Mouse (Mus musculus) CH12.LX (cell line): ENCODE measurements around the gene Bcas1. TPM values are rescaled to one million over a fixed set of nuclear protein-coding genes. Genes with fewer than 3 reads are reported as not detected.

Source experiments
- DNase-seq: peaks from one replicate; pipeline ENCODE4 v3.0.0-alpha.2; 2013; ENCODE audit errors: extremely low read depth
- H3K27ac ChIP-seq: 2 replicates; pipeline ENCODE4 v1.5.1; 2012; ENCODE audit warnings: low read depth, mild to moderate bottlenecking, control low read depth, moderate library complexity; ENCODE audit not compliant: insufficient read depth
- H3K27me3 ChIP-seq: replicated peaks from 2 replicates; pipeline ENCODE3; 2012; ENCODE audit warnings: inconsistent platforms
- H3K36me3 ChIP-seq, 2 experiments: replicated peaks in 1 of 2; 2 replicates each; pipeline versions ENCODE3 to v1.6.1; 2012; ENCODE audit warnings: inconsistent platforms in 1 of 2, low read length in 1 of 2, mild to moderate bottlenecking in 1 of 2, mixed read lengths in 1 of 2, moderate library complexity in 1 of 2; ENCODE audit not compliant: control insufficient read depth in 1 of 2, insufficient read depth in 1 of 2
- H3K4me1 ChIP-seq, 2 experiments: 2 replicates each; pipeline ENCODE4 v1.6.1; 2012; ENCODE audit warnings: inconsistent platforms in 1 of 2, moderate library complexity in 1 of 2; ENCODE audit not compliant: insufficient read depth in 2 of 2, control insufficient read depth in 1 of 2
- H3K4me2 ChIP-seq: 2 replicates; pipeline ENCODE4 v1.6.1; 2012; ENCODE audit warnings: low read depth, mild to moderate bottlenecking, control low read depth; ENCODE audit not compliant: poor library complexity, insufficient read depth, severe bottlenecking
- H3K4me3 ChIP-seq, 3 experiments: fragments of 150-350 bp in 1 of 3; sonication (generic) in 1 of 3; replicated peaks in 1 of 3; 2 replicates each; pipeline versions ENCODE3 to v1.5.1; 2011 to 2012; ENCODE audit warnings: low read depth in 2 of 3, low read length in 2 of 3, mild to moderate bottlenecking in 2 of 3, moderate library complexity in 2 of 3, control low read depth in 1 of 3, improper control_type of control experiment in 1 of 3, inconsistent platforms in 1 of 3, mixed read lengths in 1 of 3; ENCODE audit not compliant: poor library complexity in 1 of 3
- H3K79me2 ChIP-seq: replicated peaks from 2 replicates; pipeline ENCODE4 v1.6.1; 2012; ENCODE audit warnings: mild to moderate bottlenecking, moderate library complexity; ENCODE audit not compliant: control insufficient read depth, poor library complexity, insufficient read depth, severe bottlenecking; ENCODE audit errors: extremely low read depth
- H3K9ac ChIP-seq: 2 replicates; pipeline ENCODE4 v1.6.1; 2012; ENCODE audit warnings: low read depth, mild to moderate bottlenecking, control low read depth, moderate library complexity; ENCODE audit not compliant: insufficient read depth
- H3K9me3 ChIP-seq: replicated peaks from 2 replicates; pipeline ENCODE3; 2012; ENCODE audit warnings: low read length, inconsistent platforms, mixed read lengths
- BHLHE40 ChIP-seq: IDR thresholded peaks from 2 replicates; pipeline ENCODE4 v1.6.1; 2011; ENCODE audit warnings: mild to moderate bottlenecking, low read depth, low read length, improper control_type of control experiment
- CHD1 ChIP-seq: IDR thresholded peaks from 2 replicates; pipeline ENCODE4 v1.6.1; 2012; ENCODE audit warnings: low read depth, low read length, improper control_type of control experiment, inconsistent platforms
- CHD2 ChIP-seq: IDR thresholded peaks from 2 replicates; pipeline ENCODE4 v1.6.1; 2011; ENCODE audit warnings: low read length, improper control_type of control experiment
- CTCF ChIP-seq, 2 experiments: IDR thresholded peaks in 1 of 2; conservative IDR thresholded peaks in 1 of 2; 2 replicates each; pipeline ENCODE4 v1.5.1; 2011 to 2012; ENCODE audit warnings: low read depth in 2 of 2, low read length in 2 of 2, improper control_type of control experiment in 1 of 2, inconsistent platforms in 1 of 2, mild to moderate bottlenecking in 1 of 2, moderate library complexity in 1 of 2
- E2F4 ChIP-seq: IDR thresholded peaks from 2 replicates; pipeline ENCODE4 v1.6.1; 2011; ENCODE audit warnings: low read depth, low read length, improper control_type of control experiment; ENCODE audit not compliant: insufficient replicate concordance
- ELF1 ChIP-seq: IDR thresholded peaks from 2 replicates; pipeline ENCODE4 v1.6.1; 2014; ENCODE audit warnings: low read depth, mild to moderate bottlenecking, inconsistent platforms, low read length, improper control_type of control experiment
- EP300 ChIP-seq: IDR thresholded peaks from 2 replicates; pipeline ENCODE4 v1.6.1; 2011; ENCODE audit warnings: low read length, improper control_type of control experiment
- ETS1 ChIP-seq: conservative IDR thresholded peaks from 2 replicates; pipeline ENCODE4 v1.6.1; 2012; ENCODE audit warnings: low read depth, mild to moderate bottlenecking, inconsistent platforms, low read length, improper control_type of control experiment, moderate library complexity
- GABPA ChIP-seq: IDR thresholded peaks from 2 replicates; pipeline ENCODE4 v1.6.1; 2012; ENCODE audit warnings: low read depth, low read length, improper control_type of control experiment, inconsistent platforms; ENCODE audit not compliant: insufficient replicate concordance
- HCFC1 ChIP-seq: IDR thresholded peaks from 2 replicates; pipeline ENCODE4 v1.6.1; 2012; ENCODE audit warnings: low read depth, mild to moderate bottlenecking, inconsistent platforms, low read length, improper control_type of control experiment
- IRF4 ChIP-seq: IDR thresholded peaks from 2 replicates; pipeline ENCODE4 v1.6.1; 2014; ENCODE audit warnings: low read depth, mild to moderate bottlenecking, inconsistent platforms, low read length, improper control_type of control experiment
- JUN ChIP-seq: IDR thresholded peaks from 2 replicates; pipeline ENCODE4 v1.6.1; 2011; ENCODE audit warnings: low read depth, mild to moderate bottlenecking, low read length, improper control_type of control experiment, moderate library complexity; ENCODE audit not compliant: insufficient read depth
- JUND ChIP-seq: conservative IDR thresholded peaks from 2 replicates; pipeline ENCODE4 v1.6.1; 2011; ENCODE audit warnings: low read depth, low read length, improper control_type of control experiment
- KAT2A ChIP-seq: IDR thresholded peaks from 2 replicates; pipeline ENCODE4 v1.6.1; 2012; ENCODE audit warnings: low read length, improper control_type of control experiment, inconsistent platforms; ENCODE audit not compliant: insufficient replicate concordance
- MAFK ChIP-seq: IDR thresholded peaks from 2 replicates; pipeline ENCODE4 v1.6.1; 2011; ENCODE audit warnings: low read length, improper control_type of control experiment; ENCODE audit not compliant: insufficient replicate concordance
- MAX ChIP-seq: IDR thresholded peaks from 2 replicates; pipeline ENCODE4 v1.6.1; 2011; ENCODE audit warnings: low read length, improper control_type of control experiment
- MAZ ChIP-seq: IDR thresholded peaks from 2 replicates; pipeline ENCODE4 v1.6.1; 2012; ENCODE audit warnings: low read depth, mild to moderate bottlenecking, inconsistent platforms, low read length, improper control_type of control experiment, moderate library complexity
- MEF2A ChIP-seq: IDR thresholded peaks from 2 replicates; pipeline ENCODE4 v1.6.1; 2014; ENCODE audit warnings: low read depth, mild to moderate bottlenecking, inconsistent platforms, low read length, improper control_type of control experiment, borderline replicate concordance
- MXI1 ChIP-seq: IDR thresholded peaks from 2 replicates; pipeline ENCODE4 v1.6.1; 2011; ENCODE audit warnings: mild to moderate bottlenecking, low read depth, low read length, improper control_type of control experiment
- MYC ChIP-seq: IDR thresholded peaks from 2 replicates; pipeline ENCODE4 v1.6.1; 2011; ENCODE audit warnings: low read depth, mild to moderate bottlenecking, improper control_type of control experiment, low read length
- NELFE ChIP-seq: IDR thresholded peaks from 2 replicates; pipeline ENCODE4 v1.6.1; 2011; ENCODE audit warnings: low read depth, low read length, improper control_type of control experiment
- NRF1 ChIP-seq: IDR thresholded peaks from 2 replicates; pipeline ENCODE4 v1.6.1; 2014; ENCODE audit warnings: low read depth, mild to moderate bottlenecking, inconsistent platforms, low read length, improper control_type of control experiment, moderate library complexity
- PAX5 ChIP-seq: IDR thresholded peaks from 2 replicates; pipeline ENCODE4 v1.6.1; 2012; ENCODE audit warnings: low read length, inconsistent platforms, mixed read lengths
- POLR2A ChIP-seq: IDR thresholded peaks from 2 replicates; pipeline ENCODE4 v1.6.1; 2011; ENCODE audit warnings: low read depth, mild to moderate bottlenecking, improper control_type of control experiment, low read length
- POLR2AphosphoS2 ChIP-seq: IDR thresholded peaks from 2 replicates; pipeline ENCODE4 v1.6.1; 2011; ENCODE audit warnings: low read depth, low read length, improper control_type of control experiment
- RAD21 ChIP-seq: IDR thresholded peaks from 2 replicates; pipeline ENCODE4 v1.6.1; 2011; ENCODE audit warnings: low read depth, mild to moderate bottlenecking, low read length, improper control_type of control experiment, moderate library complexity
- RCOR1 ChIP-seq: conservative IDR thresholded peaks from 2 replicates; pipeline ENCODE4 v1.6.1; 2012; ENCODE audit warnings: low read depth, mild to moderate bottlenecking, inconsistent platforms, low read length, improper control_type of control experiment
- SIN3A ChIP-seq: IDR thresholded peaks from 2 replicates; pipeline ENCODE4 v1.6.1; 2012; ENCODE audit warnings: low read length, improper control_type of control experiment, inconsistent platforms
- SMC3 ChIP-seq: IDR thresholded peaks from 2 replicates; pipeline ENCODE4 v1.6.1; 2011; ENCODE audit warnings: low read depth, low read length, improper control_type of control experiment
- TBP ChIP-seq: conservative IDR thresholded peaks from 2 replicates; pipeline ENCODE4 v1.6.1; 2011; ENCODE audit warnings: low read depth, low read length, improper control_type of control experiment
- TCF12 ChIP-seq: IDR thresholded peaks from 2 replicates; pipeline ENCODE4 v1.6.1; 2014; ENCODE audit warnings: low read depth, mild to moderate bottlenecking, inconsistent platforms, low read length, improper control_type of control experiment
- UBTF ChIP-seq: IDR thresholded peaks from 2 replicates; pipeline ENCODE4 v1.6.1; 2012; ENCODE audit warnings: low read depth, mild to moderate bottlenecking, inconsistent platforms, low read length, improper control_type of control experiment, moderate library complexity
- USF1 ChIP-seq: IDR thresholded peaks from 2 replicates; pipeline ENCODE4 v1.6.1; 2014; ENCODE audit warnings: low read depth, mild to moderate bottlenecking, inconsistent platforms, low read length, improper control_type of control experiment
- USF2 ChIP-seq: conservative IDR thresholded peaks from 2 replicates; pipeline ENCODE4 v1.6.1; 2011; ENCODE audit warnings: low read depth, low read length, improper control_type of control experiment
- ZC3H11A ChIP-seq: IDR thresholded peaks from 2 replicates; pipeline ENCODE4 v1.6.1; 2012; ENCODE audit warnings: low read depth, mild to moderate bottlenecking, inconsistent platforms, low read length, improper control_type of control experiment
- ZKSCAN1 ChIP-seq: IDR thresholded peaks from 2 replicates; pipeline ENCODE4 v1.6.1; 2012; ENCODE audit warnings: low read depth, inconsistent platforms, low read length, improper control_type of control experiment, borderline replicate concordance
- ZMIZ1 ChIP-seq: IDR thresholded peaks from 2 replicates; pipeline ENCODE4 v1.6.1; 2012; ENCODE audit warnings: low read depth, mild to moderate bottlenecking, inconsistent platforms, low read length, improper control_type of control experiment
- ZNF384 ChIP-seq: IDR thresholded peaks from 2 replicates; pipeline ENCODE4 v1.6.1; 2012; ENCODE audit warnings: low read depth, low read length, improper control_type of control experiment, inconsistent platforms
- dilution Hi-C: fragments of 300-500 bp; cut with MboI; formaldehyde crosslinking; loops from 2 replicates; pipeline ENCODE4 v1.14.3; 2020; ENCODE audit warnings: low sequenced_read_pairs; ENCODE audit not compliant: extremely low pct_unique_long_range_greater_than_20kb, extremely low pct_ligation_motif_present
- in situ Hi-C: fragments of 300-500 bp; cut with MboI; formaldehyde crosslinking; loops from 3 replicates; pipeline ENCODE4 v1.14.3; 2019; ENCODE audit warnings: low sequenced_read_pairs, low pct_ligation_motif_present, low pct_unique_long_range_greater_than_20kb, mixed read lengths
- polyA plus RNA-seq: library from polyadenylated mRNA; unstranded; fragments of >175 nt; gene quantifications from 2 replicates; pipeline ENCODE4 v1.2.1, GENCODE M21; 2012; ENCODE audit warnings: low read depth; ENCODE audit not compliant: insufficient read length
- total RNA-seq, 2 experiments: library from RNA; depleted of rRNA; stranded (reverse); fragments of 300-350 nt in 1 of 2; fragments of >200 nt in 1 of 2; gene quantifications; 2 replicates each; pipeline ENCODE4 v1.2.3; 2012 to 2014

The Bcas1 gene
- total and polyA plus RNA-seq, 3 experiments: 0.17 TPM; not detected in 2

DNA sequence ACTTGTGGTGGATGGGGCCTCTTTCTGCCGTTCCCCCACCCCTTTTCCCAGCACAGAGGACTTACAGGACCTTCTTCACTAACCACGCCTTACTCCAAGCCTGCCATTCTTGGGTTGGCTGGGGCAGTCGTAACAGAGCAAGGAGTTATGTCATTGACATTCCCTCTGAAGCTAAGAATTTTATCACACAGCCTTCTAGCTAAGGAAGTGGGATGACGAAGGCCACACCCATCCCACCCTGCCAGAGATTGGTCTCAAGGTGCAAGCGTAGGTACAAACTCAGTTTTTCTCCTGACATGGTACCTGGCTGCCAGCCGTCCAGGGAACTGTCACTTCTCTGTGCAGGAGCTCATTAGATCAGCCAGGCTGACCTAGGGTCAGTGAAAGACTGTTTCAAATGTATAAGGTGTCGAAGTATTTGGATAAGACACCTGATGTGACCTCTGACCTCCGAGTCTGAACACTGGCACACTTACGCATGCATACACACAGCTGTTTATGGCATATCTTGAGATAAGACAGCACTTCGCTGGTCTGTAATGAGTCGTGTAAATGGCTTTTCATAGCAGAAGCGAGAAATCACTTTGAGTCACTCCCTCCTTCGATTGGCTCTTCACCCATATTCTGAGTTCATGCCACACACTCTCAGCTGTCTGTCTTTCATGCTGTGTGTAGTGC is 117.2 kb downstream of the Bcas1 start:
- no peaks in the 10 kb centered on the region for H3K36me3 ChIP-seq
- no peak overlapping the region for H3K4me3 ChIP-seq
- H3K27ac ChIP-seq: no peak overlapping the region
- H3K9me3 ChIP-seq: no peaks in the 10 kb centered on the region
- H3K9ac ChIP-seq: no peak overlapping the region
- in situ Hi-C loops: no loop called here
- peaks cover 26 to 32% of the 10 kb centered on the region in 2 experiments for H3K4me1 ChIP-seq
- H3K4me2 ChIP-seq: no peak overlapping the region
- H3K79me2 ChIP-seq: no peaks in the 10 kb centered on the region
- no peak for DNase-seq
- H3K27me3 ChIP-seq: no peaks in the 10 kb centered on the region
- no peak for TF ChIP-seq NRF1
- TF ChIP-seq RCOR1: no peak
- TF ChIP-seq ZC3H11A: no peak
- no peak for TF ChIP-seq TBP
- no peak for TF ChIP-seq MAFK
- no peak for TF ChIP-seq MXI1
- no peak for TF ChIP-seq SMC3
- TF ChIP-seq IRF4: peak; percentile 86
- TF ChIP-seq PAX5: no peak
- TF ChIP-seq SIN3A: no peak
- no peak for TF ChIP-seq CTCF (conservative IDR thresholded peaks at IDR 0.05 in 1 of 2, IDR thresholded peaks at IDR 0.05 in 1 of 2; ENCODE audit: low read depth in 2 of 2, low read length in 2 of 2)
- 0 out of 2 replicates have a peak, but pooled peaks have one; percentile 30 for TF ChIP-seq ETS1
- no peak for TF ChIP-seq GABPA
- no peak for TF ChIP-seq ZNF384
- no peak for TF ChIP-seq CHD2
- no peak for TF ChIP-seq NELFE
- TF ChIP-seq RAD21: no peak
- TF ChIP-seq POLR2A: no peak
- TF ChIP-seq EP300: peak; percentile 76
- peak; percentile 38; the same call in 1 of the 2 replicates for TF ChIP-seq JUN
- no peak for TF ChIP-seq HCFC1
- no peak for TF ChIP-seq ZMIZ1
- no peak for TF ChIP-seq UBTF
- no peak for TF ChIP-seq ZKSCAN1
- no peak for TF ChIP-seq E2F4
- no peak for TF ChIP-seq ELF1
- TF ChIP-seq MAX: no peak
- no peak for TF ChIP-seq MAZ
- no peak for TF ChIP-seq CHD1
- peak; percentile 36; the same call in 1 of the 2 replicates for TF ChIP-seq MEF2A
- no peak for TF ChIP-seq TCF12
- no peak for TF ChIP-seq USF1
- no peak for TF ChIP-seq KAT2A
- TF ChIP-seq JUND: peak; percentile 67; the same call in 1 of the 2 replicates
- TF ChIP-seq USF2: no peak
- TF ChIP-seq BHLHE40: peak; percentile 79
- no peak for TF ChIP-seq MYC
- TF ChIP-seq POLR2AphosphoS2: no peak
- dilution Hi-C loops: no loop called here
